Mouse (Mus musculus) liver (tissue): Measurements from ENCODE around the gene Gm6993.

Source experiments
- DNase-seq: peaks from one replicate; pipeline ENCODE4 v3.0.0-alpha.2; 2020; ENCODE audit warnings: mixed read lengths

Gm6993 gene

GRCm38 (mm10) chr12:31272846-31273245, 32.3 kb downstream of the Gm6993 start:
- no peak for DNase-seq

- no peak for DNase-seq
Observed at GRCm38 (mm10) chr12:31273646-31274045, 33.1 kb downstream of the Gm6993 start.

DNA sequence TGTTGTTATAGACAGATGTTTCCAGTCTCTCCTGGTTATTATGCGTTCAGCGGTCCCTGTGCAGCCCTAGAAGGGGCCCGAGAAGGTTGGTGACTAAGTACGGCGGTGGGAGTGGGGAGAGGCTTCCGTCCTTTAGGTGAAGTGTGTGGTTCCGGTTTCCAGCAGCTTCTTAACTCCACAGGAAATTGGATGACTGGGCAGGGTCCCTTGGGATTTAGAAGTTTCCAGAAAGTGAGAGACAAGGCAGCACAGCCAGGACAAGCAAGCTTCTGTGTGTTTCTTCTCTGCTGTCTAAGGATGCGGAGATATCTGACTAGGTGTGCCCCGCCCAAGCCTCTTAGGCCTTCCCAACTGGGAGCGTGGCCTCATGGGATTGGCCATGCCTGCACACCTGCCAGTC, 34.8 kb downstream of the Gm6993 start:
- DNase-seq, result no peak

- DNase-seq, result no peak
Observed at GRCm38 (mm10) chr12:31278270-31278669, 37.7 kb downstream of the Gm6993 start.

DNA sequence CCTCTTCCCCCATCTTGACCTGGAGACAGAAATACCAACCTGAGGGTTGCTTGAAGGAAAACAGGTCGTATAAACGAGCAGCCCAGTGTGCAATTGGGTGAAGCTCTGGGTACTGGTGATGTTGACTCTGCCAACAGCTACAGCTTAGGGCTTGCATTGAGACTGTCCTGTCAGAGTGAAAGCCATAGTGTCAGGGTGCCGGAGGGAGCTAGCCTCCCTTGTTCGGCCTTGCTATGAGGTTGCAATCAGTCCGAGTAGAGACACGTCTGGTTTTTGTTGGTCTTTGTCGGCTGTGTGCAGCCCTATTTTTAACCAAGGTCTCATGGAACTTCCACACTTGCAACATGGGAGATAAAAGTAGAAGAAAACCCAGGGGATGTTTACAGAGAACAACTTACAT, 39.7 kb downstream of the Gm6993 start:
- no peak for DNase-seq

DNA sequence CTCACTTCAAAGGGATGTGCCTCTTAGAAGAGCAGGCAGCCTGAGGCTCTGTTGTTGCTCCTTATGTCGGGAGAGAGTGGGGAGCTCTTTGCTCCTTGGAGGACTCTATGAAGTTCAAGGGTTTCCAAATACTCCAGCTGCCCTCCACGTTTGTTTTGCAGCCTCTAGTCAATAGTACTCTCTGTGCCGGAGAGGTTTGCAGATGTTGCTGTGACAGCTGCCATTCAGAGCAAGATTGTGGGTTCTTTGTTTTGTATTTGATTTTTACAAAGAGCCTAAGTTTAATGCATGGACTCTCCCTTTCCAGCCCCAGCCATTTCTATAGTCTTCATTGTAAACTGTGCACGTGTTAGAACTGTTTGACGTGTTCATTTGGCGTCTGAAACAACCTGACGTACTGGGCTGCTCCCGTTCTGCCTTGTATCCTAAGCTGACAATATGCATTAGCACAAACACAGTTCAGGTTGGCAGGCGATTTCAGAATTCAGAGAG, 40.6 kb downstream of the Gm6993 start:
- DNase-seq, result no peak

GRCm38 (mm10) chr12:31282241-31282640, 41.7 kb downstream of the Gm6993 start:
- no peak for DNase-seq

DNA sequence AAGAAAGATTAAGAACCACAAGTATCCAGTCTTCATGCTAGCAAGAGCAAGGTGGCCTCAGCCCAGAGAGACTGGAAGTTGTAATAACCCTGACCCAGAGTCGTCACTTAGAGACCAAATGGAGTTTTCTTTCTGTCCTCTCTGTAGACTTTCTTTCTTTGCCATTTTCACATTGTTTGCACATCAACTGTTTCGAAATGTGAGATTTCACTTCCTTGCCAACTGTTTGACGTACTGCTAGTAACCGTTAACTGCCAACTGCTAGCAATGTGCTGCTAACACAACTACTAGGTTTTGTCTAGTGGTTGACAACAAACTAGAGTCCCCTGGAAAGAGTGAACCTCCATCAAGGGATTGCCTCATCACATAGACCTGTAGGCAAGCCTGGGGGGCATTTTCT, 42.6 kb downstream of the Gm6993 start:
- DNase-seq, result no peak

DNA sequence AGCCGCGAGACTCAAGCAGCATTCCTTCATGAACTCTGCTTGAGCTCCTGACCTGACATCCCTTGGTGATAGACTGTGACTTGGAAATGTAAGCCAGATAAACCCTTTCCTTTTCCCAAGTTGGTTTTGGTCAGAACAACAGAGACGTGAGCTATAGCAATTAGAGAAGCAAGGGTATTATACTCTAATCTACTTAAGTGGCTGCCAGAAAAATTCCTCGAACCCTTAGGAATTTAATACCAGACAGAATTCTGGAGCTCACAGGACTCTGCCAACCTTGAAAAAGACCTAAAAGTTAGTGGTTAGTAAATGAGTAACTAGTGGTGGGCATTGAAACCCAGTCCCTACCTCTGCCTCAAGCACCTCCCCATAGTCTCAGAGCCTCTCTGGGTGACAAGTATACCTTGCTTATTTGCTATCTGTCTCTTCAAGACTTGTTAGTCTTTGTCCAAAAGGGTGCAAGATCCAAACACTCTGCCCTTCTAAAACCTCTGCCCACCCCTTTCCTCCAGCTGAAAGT, 43.1 kb downstream of the Gm6993 start:
- DNase-seq, result no peak

DNA sequence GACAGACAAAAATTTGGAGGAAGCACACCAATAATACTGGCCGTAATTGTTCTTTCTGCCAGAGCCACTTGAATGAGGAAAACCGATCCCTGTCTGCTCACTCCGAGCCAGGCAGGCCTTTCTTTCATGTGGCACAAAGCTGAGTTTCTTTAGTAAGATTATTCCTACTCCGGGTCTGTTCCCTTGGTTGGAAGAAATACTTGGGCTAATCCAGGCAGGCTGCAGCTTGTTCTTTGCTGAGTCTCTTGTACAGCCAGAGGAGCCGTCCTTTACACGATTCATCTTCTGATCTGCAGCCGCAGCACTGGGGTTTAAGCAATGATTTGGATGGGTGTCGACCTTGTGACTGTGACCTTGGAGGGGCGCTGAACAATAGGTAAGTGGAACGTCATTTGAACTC, 48.5 kb downstream of the Gm6993 start:
- no peak for DNase-seq
